ENCODE assay signal across 4 mouse cellular contexts in genomic region chr14:33432485-33432884, GRCm38 (mm10). TPM values are rescaled to one million over a fixed set of nuclear protein-coding genes. Genes with fewer than 3 reads are reported as not detected.
"Had no signal": no experiment of that assay in that cellular context is flagged by ENCODE, and none has a peak within 500 bp of the region (broad histone marks: within the 10 kb centered on the region; RNA-seq: fewer than 3 reads in every experiment).

No protein-coding gene starts in this region.

RNA-seq across cellular contexts. Expression of gene Frmpd2, which starts 39.0 kb away (rescaled TPM):
- total RNA-seq: liver, adult 2 months; megakaryocyte, adult 5-6 weeks; megakaryocyte-erythroid progenitor cell, adult 5-6 weeks; monocyte, adult 5-6 weeks had no signal
